Mouse (Mus musculus): ENCODE results near the gene Ano3. TPM values are rescaled to one million over a fixed set of nuclear protein-coding genes. Genes with fewer than 3 reads are reported as not detected.

The Ano3 gene
- total and polyA plus RNA-seq, 3 experiments = not detected

- Histone ChIP-seq H3K4me2 (ENCODE audit: insufficient read depth, low read depth, poor library complexity, severe bottlenecking) (no peak overlapping the region), H3K9me3 (replicated peaks; ENCODE audit: low read length) (peaks cover 7% of the 10 kb centered on the region), H3K27me3 (replicated peaks) (no peaks in the 10 kb centered on the region), H3K9ac (ENCODE audit: insufficient read depth, low read depth) (no peak overlapping the region), H3K79me2 (replicated peaks; ENCODE audit: control insufficient read depth, extremely low read depth, insufficient read depth, poor library complexity, severe bottlenecking) (no peaks in the 10 kb centered on the region), H3K27ac (ENCODE audit: insufficient read depth, low read depth) (no peak overlapping the region), H3K4me3 (replicated peaks in 1 of 3; ENCODE audit: low read depth in 2 of 3, low read length in 2 of 3, poor library complexity in 1 of 3) (no peak overlapping the region), H3K36me3 (replicated peaks in 1 of 2; ENCODE audit: control insufficient read depth in 1 of 2, insufficient read depth in 1 of 2, low read length in 1 of 2) (no peaks in the 10 kb centered on the region), H3K4me1 (ENCODE audit: control insufficient read depth in 1 of 2, insufficient read depth in 2 of 2) (no peaks in the 10 kb centered on the region)
- in situ Hi-C loops (cut with MboI; ENCODE audit: low pct_ligation_motif_present, low pct_unique_long_range_greater_than_20kb, low sequenced_read_pairs) = no loop called here
- DNase-seq (ENCODE audit: extremely low read depth) = no peak
- dilution Hi-C loops (cut with MboI; ENCODE audit: extremely low pct_ligation_motif_present, extremely low pct_unique_long_range_greater_than_20kb, low sequenced_read_pairs) = no loop called here
- TF ChIP-seq ETS1 (conservative IDR thresholded peaks at IDR 0.05; ENCODE audit: low read depth, low read length) (no peak), HCFC1 (IDR thresholded peaks at IDR 0.05; ENCODE audit: low read depth, low read length) (no peak), POLR2A (IDR thresholded peaks at IDR 0.05; ENCODE audit: low read depth, low read length) (no peak)
Observed at GRCm38 (mm10) chr2:110976871-110977270, 26.1 kb upstream of the Ano3 start.

GRCm38 (mm10) chr2:110970158-110970557 is 19.4 kb upstream of the Ano3 start:
- H3K4me1 ChIP-seq (ENCODE audit: control insufficient read depth in 1 of 2, insufficient read depth in 2 of 2) = no peaks in the 10 kb centered on the region
- dilution Hi-C loops (cut with MboI; ENCODE audit: extremely low pct_ligation_motif_present, extremely low pct_unique_long_range_greater_than_20kb, low sequenced_read_pairs) (no loop called here), in situ Hi-C loops (cut with MboI; ENCODE audit: low pct_ligation_motif_present, low pct_unique_long_range_greater_than_20kb, low sequenced_read_pairs) (no loop called here)
- H3K27me3 ChIP-seq (replicated peaks) = no peaks in the 10 kb centered on the region
- H3K36me3 ChIP-seq (replicated peaks in 1 of 2; ENCODE audit: control insufficient read depth in 1 of 2, insufficient read depth in 1 of 2, low read length in 1 of 2) = no peaks in the 10 kb centered on the region
- H3K4me2 ChIP-seq (ENCODE audit: insufficient read depth, low read depth, poor library complexity, severe bottlenecking) = no peak overlapping the region
- no peak for TF ChIP-seq MXI1 (IDR thresholded peaks at IDR 0.05; ENCODE audit: low read depth, low read length)
- no peak for TF ChIP-seq POLR2AphosphoS2 (IDR thresholded peaks at IDR 0.05; ENCODE audit: low read depth, low read length)
- no peak overlapping the region for H3K4me3 ChIP-seq (replicated peaks in 1 of 3; ENCODE audit: low read depth in 2 of 3, low read length in 2 of 3, poor library complexity in 1 of 3)
- no peaks in the 10 kb centered on the region for H3K79me2 ChIP-seq (replicated peaks; ENCODE audit: control insufficient read depth, extremely low read depth, insufficient read depth, poor library complexity, severe bottlenecking)
- no peak overlapping the region for H3K9ac ChIP-seq (ENCODE audit: insufficient read depth, low read depth)
- no peak for DNase-seq (ENCODE audit: extremely low read depth)
- H3K27ac ChIP-seq (ENCODE audit: insufficient read depth, low read depth) = no peak overlapping the region
- peaks cover 7% of the 10 kb centered on the region for H3K9me3 ChIP-seq (replicated peaks; ENCODE audit: low read length)

GRCm38 (mm10) chr2:110965398-110965797 is 14.7 kb upstream of the Ano3 start:
- in situ Hi-C loops (cut with MboI; ENCODE audit: low pct_ligation_motif_present, low pct_unique_long_range_greater_than_20kb, low sequenced_read_pairs) (no loop called here), dilution Hi-C loops (cut with MboI; ENCODE audit: extremely low pct_ligation_motif_present, extremely low pct_unique_long_range_greater_than_20kb, low sequenced_read_pairs) (no loop called here)
- H3K9me3 ChIP-seq (replicated peaks; ENCODE audit: low read length) = peaks cover 29% of the 10 kb centered on the region
- DNase-seq (ENCODE audit: extremely low read depth) = no peak
- H3K36me3 ChIP-seq (replicated peaks in 1 of 2; ENCODE audit: control insufficient read depth in 1 of 2, insufficient read depth in 1 of 2, low read length in 1 of 2) = no peaks in the 10 kb centered on the region
- no peak overlapping the region for H3K9ac ChIP-seq (ENCODE audit: insufficient read depth, low read depth)
- TF ChIP-seq POLR2AphosphoS2 (IDR thresholded peaks at IDR 0.05; ENCODE audit: low read depth, low read length) (no peak), CHD2 (IDR thresholded peaks at IDR 0.05; ENCODE audit: low read length) (no peak), KAT2A (IDR thresholded peaks at IDR 0.05; ENCODE audit: insufficient replicate concordance, low read length) (no peak), HCFC1 (IDR thresholded peaks at IDR 0.05; ENCODE audit: low read depth, low read length) (no peak), CHD1 (IDR thresholded peaks at IDR 0.05; ENCODE audit: low read depth, low read length) (no peak)
- no peak overlapping the region for H3K4me2 ChIP-seq (ENCODE audit: insufficient read depth, low read depth, poor library complexity, severe bottlenecking)
- no peak overlapping the region for H3K4me3 ChIP-seq (replicated peaks in 1 of 3; ENCODE audit: low read depth in 2 of 3, low read length in 2 of 3, poor library complexity in 1 of 3)
- no peaks in the 10 kb centered on the region for H3K27me3 ChIP-seq (replicated peaks)
- H3K79me2 ChIP-seq (replicated peaks; ENCODE audit: control insufficient read depth, extremely low read depth, insufficient read depth, poor library complexity, severe bottlenecking) = no peaks in the 10 kb centered on the region
- H3K4me1 ChIP-seq (ENCODE audit: control insufficient read depth in 1 of 2, insufficient read depth in 2 of 2) = no peaks in the 10 kb centered on the region
- H3K27ac ChIP-seq (ENCODE audit: insufficient read depth, low read depth) = no peak overlapping the region

Data from CH12.LX (cell line).